Mouse (Mus musculus): Measurements from ENCODE around the gene Adam33. TPM values are rescaled to one million over a fixed set of nuclear protein-coding genes. Genes with fewer than 3 reads are reported as not detected.
"Not testable (repeated sequence)": the region's sequence is repeated elsewhere in the genome, so short reads cannot be mapped to it uniquely, and the experiment has no call there.

The Adam33 gene
- polyA plus RNA-seq (2015; fragmentation: Nextera tagmentation; extraction: Ambion mirVana): 1.3 and 2.1 TPM in 2 replicates

DNA sequence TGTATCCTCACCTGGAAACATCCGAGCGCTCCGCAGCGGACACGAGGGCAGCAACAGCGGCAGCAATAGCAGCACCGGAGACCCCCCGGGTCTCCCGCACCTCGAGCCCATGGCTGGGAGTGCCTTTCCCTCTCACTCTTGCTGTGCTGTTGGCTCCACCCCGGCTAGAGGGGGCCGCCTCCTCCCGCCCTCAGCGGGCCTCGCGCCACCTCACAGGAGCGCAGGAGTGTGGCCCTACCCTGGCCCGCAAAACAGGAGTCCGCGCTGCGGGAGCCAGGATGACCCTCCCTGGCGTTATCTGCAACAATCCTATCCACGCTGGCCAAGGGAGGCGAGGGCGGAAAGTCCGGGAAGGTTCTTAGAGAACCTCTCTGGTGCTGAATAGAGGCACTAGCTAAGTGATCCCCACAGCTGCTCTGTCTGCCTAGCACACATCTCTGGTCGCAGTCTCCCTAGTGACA, at the start of gene Adam33:
Adam33 (minus strand) TSS at position 411 of the 461 bp plus-strand sequence.
- 3% methylated on average over 22 of the region's 27 CpGs for WGBS

DNA sequence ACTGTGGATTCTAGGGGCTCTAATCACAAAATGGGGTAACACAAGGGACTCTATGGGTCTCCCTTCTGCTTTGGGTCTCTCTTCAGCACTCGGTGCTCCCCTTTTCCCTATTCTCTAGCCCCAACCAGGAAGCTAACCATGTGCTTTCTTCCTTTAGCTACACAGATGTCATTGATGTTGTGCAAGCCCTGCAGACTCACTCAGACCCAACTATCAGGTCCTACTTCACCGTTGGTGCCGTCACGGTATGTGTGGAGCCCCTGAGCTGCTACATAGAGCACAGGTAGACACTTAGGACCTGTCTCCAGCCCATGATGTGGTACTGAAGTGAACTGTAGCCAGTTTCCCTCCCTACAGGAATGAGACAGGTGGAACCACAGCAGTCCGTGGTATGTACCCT, 42.4 kb upstream of the Adam33 start:
- no peak overlapping the region for H3K4me2 ChIP-seq
- H3K27ac ChIP-seq: no peak overlapping the region
- WGBS: 96% methylated on average over 5 of the region's 5 CpGs
- no peaks in the 10 kb centered on the region for H3K27me3 ChIP-seq (replicated peaks)
- no peaks in the 10 kb centered on the region for H3K36me3 ChIP-seq (replicated peaks)
- H3K4me1 ChIP-seq: no peaks in the 10 kb centered on the region
- H3K9me3 ChIP-seq: no peaks in the 10 kb centered on the region
- H3K9ac ChIP-seq: no peak overlapping the region
- no peak overlapping the region for H3K4me3 ChIP-seq
- no peak for ATAC-seq (replicated peaks)

More for the DNA sequence above, at the start of gene Adam33:
- H3K4me3 ChIP-seq: peak within 1 kb of the TSS; percentile 32
- no peaks in the 10 kb centered on the region for H3K9me3 ChIP-seq
- H3K4me1 ChIP-seq: peaks cover 4% of the 10 kb centered on the region
- no peaks in the 10 kb centered on the region for H3K36me3 ChIP-seq (replicated peaks)
- peaks cover 15% of the 10 kb centered on the region for H3K27me3 ChIP-seq (replicated peaks)
- ATAC-seq (replicated peaks): no peak
- peak within 1 kb of the TSS; percentile 55 for H3K4me2 ChIP-seq
- H3K9ac ChIP-seq: peak within 1 kb of the TSS; percentile 25; the same call in 1 of the 2 replicates
- H3K27ac ChIP-seq: no peak within 1 kb of the TSS

DNA sequence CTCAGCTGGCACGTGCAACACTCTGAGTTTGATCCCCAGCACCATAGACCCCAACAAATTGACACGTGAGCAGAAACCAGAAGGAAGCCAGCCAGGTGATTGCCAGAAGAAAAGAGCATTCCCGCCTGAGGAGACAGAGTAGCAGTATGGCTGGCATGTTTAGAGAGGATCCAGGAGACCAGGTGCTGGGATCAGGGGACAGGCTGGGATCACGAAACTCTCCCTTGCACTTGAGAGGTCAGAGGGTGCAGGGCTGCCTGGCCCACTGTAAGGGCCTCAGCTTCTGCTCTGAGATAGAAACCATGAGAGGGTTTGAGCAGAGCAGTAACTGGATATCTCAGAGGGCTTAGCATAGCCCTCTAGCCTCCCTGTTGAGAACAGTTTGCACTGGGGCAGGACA, 41.4 kb upstream of the Adam33 start:
- not testable (repeated sequence) for H3K9ac ChIP-seq; H3K4me3 ChIP-seq; H3K27me3 ChIP-seq (replicated peaks); H3K36me3 ChIP-seq (replicated peaks); H3K9me3 ChIP-seq; H3K4me1 ChIP-seq; H3K27ac ChIP-seq; ATAC-seq (replicated peaks); H3K4me2 ChIP-seq
- WGBS: 67% methylated on average over 4 of the region's 4 CpGs

DNA sequence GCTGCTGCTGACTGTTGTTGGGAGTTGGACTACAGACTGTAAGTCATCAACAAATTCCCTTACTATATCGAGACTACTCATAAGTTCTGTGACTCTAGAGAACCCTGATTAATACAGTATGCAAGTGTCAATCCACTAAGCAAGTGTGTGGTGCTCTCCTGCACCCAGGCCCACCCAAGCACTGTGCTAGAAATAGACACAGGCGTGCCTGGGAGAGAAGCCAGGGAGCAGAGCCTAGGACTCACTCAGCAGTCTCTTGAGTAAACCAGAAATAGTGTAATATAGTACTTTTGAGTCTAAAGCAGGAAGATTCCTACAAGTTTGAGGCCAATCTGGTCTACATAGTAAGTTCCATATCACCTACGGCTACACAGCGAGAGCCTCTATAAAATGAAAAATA, 40.4 kb upstream of the Adam33 start:
- H3K36me3 ChIP-seq (replicated peaks): no peaks in the 10 kb centered on the region
- no peak overlapping the region for H3K4me2 ChIP-seq
- no peaks in the 10 kb centered on the region for H3K4me1 ChIP-seq
- no peak overlapping the region for H3K27ac ChIP-seq
- ATAC-seq (replicated peaks): no peak
- H3K9ac ChIP-seq: no peak overlapping the region
- no peak overlapping the region for H3K4me3 ChIP-seq
- WGBS: 94% methylated on average over 4 of the region's 4 CpGs
- H3K9me3 ChIP-seq: no peaks in the 10 kb centered on the region
- no peaks in the 10 kb centered on the region for H3K27me3 ChIP-seq (replicated peaks)

DNA sequence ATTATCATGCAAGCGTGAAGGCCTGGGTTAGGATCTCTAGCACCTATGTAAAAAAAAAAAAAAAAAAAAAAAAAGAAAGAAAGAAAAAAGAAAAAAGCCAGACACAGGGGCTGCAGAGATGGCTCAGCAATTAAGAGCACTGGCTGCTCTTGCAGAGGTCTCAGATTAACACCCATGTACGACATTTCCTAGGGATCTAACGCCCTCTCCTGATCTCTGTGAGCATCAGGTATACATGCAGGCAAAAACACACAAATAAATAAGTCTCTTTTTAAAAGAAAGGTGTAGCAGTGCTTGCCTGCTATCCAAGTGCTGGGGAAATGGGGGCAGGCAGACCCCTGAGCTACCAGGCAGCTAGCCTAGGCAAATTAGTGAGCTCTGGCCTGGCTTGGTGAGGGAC, 37.9 kb upstream of the Adam33 start:
- Histone ChIP-seq H3K4me2 (no peak overlapping the region), H3K9me3 (no peaks in the 10 kb centered on the region), H3K4me1 (no peaks in the 10 kb centered on the region), H3K4me3 (no peak overlapping the region), H3K27ac (no peak overlapping the region), H3K27me3 (replicated peaks) (no peaks in the 10 kb centered on the region), H3K9ac (no peak overlapping the region), H3K36me3 (replicated peaks) (no peaks in the 10 kb centered on the region)
- WGBS: 48% methylated on average over 3 of the region's 3 CpGs
- ATAC-seq (replicated peaks): no peak

DNA sequence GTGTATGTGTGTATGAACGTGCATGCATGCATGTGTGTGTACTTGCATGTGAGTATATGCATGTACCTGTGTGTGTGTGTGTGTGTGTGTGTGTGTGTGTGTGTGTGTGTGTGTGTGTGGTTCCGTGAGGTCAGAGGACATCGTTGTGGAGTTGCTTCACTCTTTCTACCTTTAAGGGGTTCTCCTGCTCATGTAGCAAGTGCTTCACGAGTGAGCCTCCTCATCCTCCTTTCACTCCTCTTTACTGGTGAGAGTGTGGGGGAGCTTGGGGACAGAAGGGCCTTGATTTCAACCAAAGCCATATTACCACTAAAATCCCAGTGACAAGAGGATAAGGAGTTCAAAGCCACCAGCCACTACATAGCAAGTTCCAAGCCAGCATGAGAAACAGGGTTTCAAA, 33.5 kb upstream of the Adam33 start:
- Histone ChIP-seq H3K27me3 (replicated peaks) (no peaks in the 10 kb centered on the region), H3K4me2 (no peak overlapping the region), H3K27ac (no peak overlapping the region), H3K4me3 (no peak overlapping the region), H3K4me1 (no peaks in the 10 kb centered on the region), H3K9ac (no peak overlapping the region), H3K9me3 (no peaks in the 10 kb centered on the region), H3K36me3 (replicated peaks) (no peaks in the 10 kb centered on the region)
- ATAC-seq (replicated peaks): no peak
- 75% methylated on average over 4 of the region's 4 CpGs for WGBS

DNA sequence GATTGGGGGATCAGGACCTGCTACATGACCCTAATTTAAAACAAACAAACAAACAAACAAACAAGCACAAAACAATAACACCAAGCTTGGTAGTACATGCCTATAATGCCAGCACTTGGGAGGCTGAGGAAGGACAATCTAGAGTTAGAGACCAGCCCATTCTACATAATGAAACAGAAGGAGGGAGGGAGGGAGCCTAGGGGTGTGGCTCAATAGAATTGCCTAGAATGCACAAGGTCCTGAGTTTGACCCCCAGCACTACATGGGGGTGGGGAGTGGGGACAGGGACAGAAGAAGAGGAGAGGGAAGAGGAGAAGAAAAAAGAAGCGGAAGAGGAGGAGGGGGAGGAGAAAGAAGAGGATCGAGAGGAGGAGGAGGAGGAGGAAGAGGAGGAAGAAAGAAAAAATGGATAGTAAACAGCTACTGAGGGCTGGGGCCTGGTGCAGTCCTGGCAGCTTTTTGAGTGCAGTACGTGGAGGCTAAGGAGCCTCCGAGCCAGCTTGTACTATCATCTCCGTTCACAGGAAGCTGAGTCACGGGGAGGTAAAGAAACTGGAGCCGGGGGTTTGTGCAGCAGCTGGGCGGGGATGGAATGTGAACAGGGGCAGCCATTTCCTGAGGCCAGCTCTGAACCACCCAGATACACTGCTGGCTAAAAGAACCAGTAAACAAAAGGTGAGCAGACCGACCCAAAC, 32.6 kb upstream of the Adam33 start:
- Histone ChIP-seq H3K9ac (no peak overlapping the region), H3K36me3 (replicated peaks) (no peaks in the 10 kb centered on the region), H3K9me3 (no peaks in the 10 kb centered on the region), H3K4me2 (no peak overlapping the region), H3K27me3 (replicated peaks) (no peaks in the 10 kb centered on the region), H3K27ac (no peak overlapping the region), H3K4me1 (no peaks in the 10 kb centered on the region), H3K4me3 (no peak overlapping the region)
- 22% methylated on average over 9 of the region's 9 CpGs for WGBS
- ATAC-seq (replicated peaks): no peak

DNA sequence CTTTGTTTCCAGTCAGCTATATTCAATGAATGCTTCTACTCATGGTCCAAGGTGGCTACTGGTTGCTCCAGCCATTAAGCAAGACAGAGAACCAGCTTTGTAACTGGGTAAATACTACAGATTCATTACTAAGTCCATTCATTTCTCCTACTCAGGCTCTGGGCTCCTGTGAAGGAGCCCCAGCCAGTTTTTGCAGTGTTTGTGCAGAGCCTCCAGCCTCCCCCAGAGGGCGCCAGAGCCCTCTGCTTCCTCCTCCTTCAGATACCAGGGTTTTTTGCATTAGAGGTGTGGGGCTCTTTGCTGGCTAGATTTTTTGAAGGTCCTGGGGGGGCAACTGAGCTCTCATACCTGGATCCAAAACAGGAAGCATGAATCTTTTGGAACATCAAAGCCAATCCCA, 31.2 kb upstream of the Adam33 start:
- WGBS: 0% methylated on average over 1 of the region's 1 CpGs
- peak; percentile 37; the same call in 1 of the 2 replicates for ATAC-seq (replicated peaks)
- no peak overlapping the region for H3K9ac ChIP-seq

DNA sequence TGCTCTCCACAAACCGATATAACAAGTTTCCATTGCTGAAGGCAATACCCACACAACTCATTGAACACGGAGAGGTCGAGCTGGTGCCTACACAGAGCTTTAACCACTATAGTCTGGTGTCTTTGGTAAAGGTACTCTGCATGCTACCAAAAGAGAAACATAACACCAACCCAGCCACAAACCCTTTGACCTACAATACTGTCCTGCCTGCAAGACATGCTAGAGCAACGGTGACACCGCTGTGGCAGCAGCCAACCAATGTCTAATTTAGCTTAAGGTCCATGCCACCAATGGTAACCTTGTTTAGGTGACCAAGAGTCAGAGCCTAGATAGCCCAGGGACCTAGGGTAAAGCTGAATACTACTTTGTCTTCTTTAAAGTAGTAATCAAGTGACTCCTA, 30.0 kb upstream of the Adam33 start:
- H3K27ac ChIP-seq: no peak overlapping the region
- no peak overlapping the region for H3K4me3 ChIP-seq
- H3K36me3 ChIP-seq (replicated peaks): no peaks in the 10 kb centered on the region
- H3K9ac ChIP-seq: no peak overlapping the region
- 87% methylated on average over 5 of the region's 5 CpGs for WGBS
- H3K27me3 ChIP-seq (replicated peaks): no peaks in the 10 kb centered on the region
- H3K4me1 ChIP-seq: no peaks in the 10 kb centered on the region
- no peak for ATAC-seq (replicated peaks)
- H3K4me2 ChIP-seq: no peak overlapping the region
- H3K9me3 ChIP-seq: no peaks in the 10 kb centered on the region

More for the DNA sequence above, 31.2 kb upstream of the Adam33 start:
- Histone ChIP-seq H3K9me3 (no peaks in the 10 kb centered on the region), H3K4me3 (no peak overlapping the region), H3K4me2 (no peak overlapping the region), H3K4me1 (no peaks in the 10 kb centered on the region), H3K27ac (no peak overlapping the region), H3K27me3 (replicated peaks) (no peaks in the 10 kb centered on the region), H3K36me3 (replicated peaks) (no peaks in the 10 kb centered on the region)

DNA sequence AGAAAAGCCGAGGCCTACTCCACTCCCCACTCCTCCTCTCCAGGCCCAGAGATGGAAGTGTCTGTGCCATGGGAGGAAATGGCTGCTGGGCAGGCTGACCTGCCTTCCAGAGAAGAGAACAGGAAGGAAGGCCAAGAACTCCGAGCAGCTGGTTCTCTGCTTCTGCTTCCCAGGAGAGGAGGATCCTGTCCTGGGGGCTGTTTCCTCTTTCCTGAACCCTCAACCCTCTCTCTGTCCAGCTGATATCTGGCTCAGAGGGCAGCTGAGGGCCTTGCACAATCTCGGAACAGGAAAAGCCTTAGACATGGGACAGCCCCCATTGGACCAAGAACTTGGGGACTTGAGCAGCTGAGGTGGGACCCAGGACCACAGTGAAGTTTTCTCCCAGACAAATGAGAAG, 27.2 kb upstream of the Adam33 start:
- no peak for ATAC-seq (replicated peaks)
- Histone ChIP-seq H3K27me3 (replicated peaks) (no peaks in the 10 kb centered on the region), H3K27ac (no peak overlapping the region), H3K36me3 (replicated peaks) (no peaks in the 10 kb centered on the region), H3K4me1 (no peaks in the 10 kb centered on the region), H3K4me3 (no peak overlapping the region), H3K9me3 (no peaks in the 10 kb centered on the region), H3K9ac (no peak overlapping the region), H3K4me2 (no peak overlapping the region)
- 81% methylated on average over 3 of the region's 3 CpGs for WGBS

DNA sequence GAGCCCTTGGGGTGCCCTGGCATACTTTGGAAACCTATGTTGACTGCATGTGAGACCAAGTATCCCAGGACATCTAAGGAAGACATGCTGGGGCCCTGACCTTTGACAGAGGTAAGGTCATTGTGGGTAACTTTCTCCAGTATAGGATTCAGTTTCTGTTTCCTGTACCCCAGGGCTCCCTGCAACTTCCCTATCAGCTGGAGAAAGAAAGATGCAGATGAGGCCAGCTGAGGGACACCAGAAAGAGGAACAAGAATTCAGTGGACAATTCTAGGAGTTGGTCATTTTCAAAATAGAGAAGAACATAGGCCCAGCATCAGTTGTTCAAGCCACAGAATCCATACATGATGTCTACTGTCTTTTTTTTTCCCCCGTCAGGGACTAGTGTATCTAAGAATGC, 26.0 kb upstream of the Adam33 start:
- no peak overlapping the region for H3K4me3 ChIP-seq
- no peak overlapping the region for H3K9ac ChIP-seq
- 87% methylated on average over 1 of the region's 1 CpGs for WGBS
- H3K36me3 ChIP-seq (replicated peaks): no peaks in the 10 kb centered on the region
- no peak overlapping the region for H3K27ac ChIP-seq
- H3K27me3 ChIP-seq (replicated peaks): no peaks in the 10 kb centered on the region
- H3K4me1 ChIP-seq: no peaks in the 10 kb centered on the region
- H3K9me3 ChIP-seq: no peaks in the 10 kb centered on the region
- no peak for ATAC-seq (replicated peaks)
- H3K4me2 ChIP-seq: no peak overlapping the region

DNA sequence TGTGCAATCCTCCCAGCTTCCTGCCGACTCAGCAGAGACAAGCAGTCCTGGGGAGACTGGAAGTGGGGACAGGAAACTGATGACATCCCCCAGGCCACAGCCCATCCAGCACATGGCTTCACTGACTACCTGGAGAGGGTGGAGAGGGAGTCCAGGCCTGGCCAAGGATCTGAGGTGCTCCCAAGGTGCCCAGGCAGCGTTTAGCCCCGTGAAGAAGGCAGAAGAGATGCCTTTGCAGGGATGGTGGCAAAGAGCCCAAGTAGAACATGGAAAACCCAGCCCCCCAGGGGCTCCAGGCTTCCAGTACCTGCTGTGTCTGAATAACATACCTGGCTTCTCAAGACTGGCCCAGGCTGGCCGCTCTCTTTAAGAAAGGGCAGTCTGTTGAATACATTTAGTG, 25.0 kb upstream of the Adam33 start:
- H3K9me3 ChIP-seq: no peaks in the 10 kb centered on the region
- no peak overlapping the region for H3K9ac ChIP-seq
- WGBS: 76% methylated on average over 4 of the region's 4 CpGs
- no peak for ATAC-seq (replicated peaks)
- H3K4me3 ChIP-seq: no peak overlapping the region
- H3K4me2 ChIP-seq: no peak overlapping the region
- H3K27me3 ChIP-seq (replicated peaks): no peaks in the 10 kb centered on the region
- H3K36me3 ChIP-seq (replicated peaks): no peaks in the 10 kb centered on the region
- H3K27ac ChIP-seq: no peak overlapping the region
- no peaks in the 10 kb centered on the region for H3K4me1 ChIP-seq

DNA sequence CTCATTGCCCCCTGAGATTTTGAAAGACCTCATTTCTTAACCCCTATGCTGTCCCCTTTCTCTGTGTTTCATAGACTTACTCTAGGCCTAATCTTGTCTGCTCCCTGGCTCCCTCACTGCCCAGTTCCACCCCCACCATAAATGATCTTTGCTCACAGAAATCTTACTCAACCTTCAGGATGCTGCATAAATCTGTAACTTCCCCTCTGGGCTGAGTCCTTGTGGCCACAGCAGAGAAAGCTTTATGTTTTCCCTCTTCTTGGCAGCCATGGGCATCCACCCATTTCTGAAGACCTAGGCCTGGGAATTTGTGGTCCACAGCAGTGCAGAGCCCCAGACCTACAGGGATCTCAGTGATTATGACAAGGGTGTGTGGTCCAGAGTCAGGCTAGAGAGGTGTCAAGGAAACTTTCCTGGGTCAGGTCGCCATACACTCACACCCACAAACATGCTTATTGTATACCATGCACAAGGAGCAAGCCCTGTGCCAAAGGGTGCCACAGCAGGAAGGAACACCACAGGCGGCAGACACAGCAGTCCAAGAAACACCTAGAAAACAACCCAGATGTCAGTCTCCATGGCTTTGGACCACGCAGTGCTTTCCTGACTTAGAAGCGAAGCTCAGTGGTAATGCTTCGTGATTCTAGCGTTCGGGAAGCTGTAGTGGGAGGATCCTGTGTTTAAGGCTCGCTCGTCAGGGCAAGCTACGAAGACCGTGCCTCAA, 23.2 kb upstream of the Adam33 start, which contains the start of gene Siglec1:
Siglec1 (minus strand) TSS at position 99 of the 724 bp plus-strand sequence.
- no peak within 1 kb of the TSS for H3K9ac ChIP-seq
- WGBS: 84% methylated on average over 11 of the region's 11 CpGs
- no peak within 1 kb of the TSS for H3K27ac ChIP-seq
- H3K4me2 ChIP-seq: no peak within 1 kb of the TSS
- H3K36me3 ChIP-seq (replicated peaks): no peaks in the 10 kb centered on the region
- no peaks in the 10 kb centered on the region for H3K9me3 ChIP-seq
- no peak within 1 kb of the TSS for H3K4me3 ChIP-seq
- ATAC-seq (replicated peaks): no peak
- H3K27me3 ChIP-seq (replicated peaks): no peaks in the 10 kb centered on the region
- no peaks in the 10 kb centered on the region for H3K4me1 ChIP-seq

All from midbrain, embryonic 15.5 days (tissue).